Mouse (Mus musculus): Measurements from ENCODE around the gene Polr2m. TPM values are rescaled to one million over a fixed set of nuclear protein-coding genes. Genes with fewer than 3 reads are reported as not detected.

The Polr2m gene
- polyA plus RNA-seq, 1 experiment from 2014 or later, result 328 TPM

GRCm38 (mm10) chr9:71456738-71457137 is 29.0 kb downstream of the Polr2m start:
- no peaks in the 10 kb centered on the region for H3K9me3 ChIP-seq (ENCODE audit: control insufficient read depth, low read depth, low read length)
- WGBS, result 61% methylated on average over 4 of the region's 4 CpGs
- H3K4me2 ChIP-seq (replicated peaks; ENCODE audit: low read depth, low read length), result no peak overlapping the region
- no peak overlapping the region for H3K9ac ChIP-seq (replicated peaks; ENCODE audit: low read depth, low read length)
- H3K4me1 ChIP-seq (ENCODE audit: control insufficient read depth, insufficient read depth, low read length), result no peaks in the 10 kb centered on the region
- no peaks in the 10 kb centered on the region for H3K27me3 ChIP-seq (ENCODE audit: control insufficient read depth, insufficient read depth, low read length)
- H3K4me3 ChIP-seq (ENCODE audit: low read depth, low read length), result no peak overlapping the region
- H3K27ac ChIP-seq (ENCODE audit: low read length), result no peak overlapping the region
- H3K36me3 ChIP-seq (ENCODE audit: control insufficient read depth, insufficient read depth, low read length), result no peaks in the 10 kb centered on the region
- ATAC-seq (ENCODE audit: insufficient number of reproducible peaks, insufficient read depth, low FRiP score, low read depth), result no peak

GRCm38 (mm10) chr9:71453917-71454316 is 31.8 kb downstream of the Polr2m start:
- no peak overlapping the region for H3K27ac ChIP-seq (ENCODE audit: low read length)
- H3K4me1 ChIP-seq (ENCODE audit: control insufficient read depth, insufficient read depth, low read length), result no peaks in the 10 kb centered on the region
- WGBS, result 55% methylated on average over 5 of the region's 5 CpGs
- no peak overlapping the region for H3K4me2 ChIP-seq (replicated peaks; ENCODE audit: low read depth, low read length)
- no peaks in the 10 kb centered on the region for H3K27me3 ChIP-seq (ENCODE audit: control insufficient read depth, insufficient read depth, low read length)
- H3K9ac ChIP-seq (replicated peaks; ENCODE audit: low read depth, low read length), result no peak overlapping the region
- no peaks in the 10 kb centered on the region for H3K9me3 ChIP-seq (ENCODE audit: control insufficient read depth, low read depth, low read length)
- no peaks in the 10 kb centered on the region for H3K36me3 ChIP-seq (ENCODE audit: control insufficient read depth, insufficient read depth, low read length)
- no peak overlapping the region for H3K4me3 ChIP-seq (ENCODE audit: low read depth, low read length)
- ATAC-seq (ENCODE audit: insufficient number of reproducible peaks, insufficient read depth, low FRiP score, low read depth), result no peak

GRCm38 (mm10) chr9:71453352-71453751 is 32.4 kb downstream of the Polr2m start:
- Histone ChIP-seq H3K4me3 (ENCODE audit: low read depth, low read length) (no peak overlapping the region), H3K27ac (ENCODE audit: low read length) (no peak overlapping the region), H3K9ac (replicated peaks; ENCODE audit: low read depth, low read length) (no peak overlapping the region), H3K36me3 (ENCODE audit: control insufficient read depth, insufficient read depth, low read length) (no peaks in the 10 kb centered on the region), H3K4me2 (replicated peaks; ENCODE audit: low read depth, low read length) (no peak overlapping the region), H3K4me1 (ENCODE audit: control insufficient read depth, insufficient read depth, low read length) (no peaks in the 10 kb centered on the region), H3K9me3 (ENCODE audit: control insufficient read depth, low read depth, low read length) (no peaks in the 10 kb centered on the region), H3K27me3 (ENCODE audit: control insufficient read depth, insufficient read depth, low read length) (no peaks in the 10 kb centered on the region)
- no peak for ATAC-seq (ENCODE audit: insufficient number of reproducible peaks, insufficient read depth, low FRiP score, low read depth)
- 77% methylated on average over 5 of the region's 5 CpGs for WGBS

- Histone ChIP-seq H3K4me3 (ENCODE audit: low read depth, low read length) (no peak overlapping the region), H3K9me3 (ENCODE audit: control insufficient read depth, low read depth, low read length) (no peaks in the 10 kb centered on the region), H3K9ac (replicated peaks; ENCODE audit: low read depth, low read length) (no peak overlapping the region), H3K36me3 (ENCODE audit: control insufficient read depth, insufficient read depth, low read length) (no peaks in the 10 kb centered on the region), H3K27me3 (ENCODE audit: control insufficient read depth, insufficient read depth, low read length) (no peaks in the 10 kb centered on the region), H3K4me2 (replicated peaks; ENCODE audit: low read depth, low read length) (no peak overlapping the region), H3K4me1 (ENCODE audit: control insufficient read depth, insufficient read depth, low read length) (no peaks in the 10 kb centered on the region), H3K27ac (ENCODE audit: low read length) (no peak overlapping the region)
- ATAC-seq (ENCODE audit: insufficient number of reproducible peaks, insufficient read depth, low FRiP score, low read depth), result no peak
- WGBS, result 51% methylated on average over 6 of the region's 6 CpGs
These were observed 35.1 kb downstream of the Polr2m start for GRCm38 (mm10) chr9:71450626-71451025.

GRCm38 (mm10) chr9:71447573-71447972 is 38.2 kb downstream of the Polr2m start:
- Histone ChIP-seq H3K9me3 (ENCODE audit: control insufficient read depth, low read depth, low read length) (no peaks in the 10 kb centered on the region), H3K9ac (replicated peaks; ENCODE audit: low read depth, low read length) (no peak overlapping the region), H3K27ac (ENCODE audit: low read length) (no peak overlapping the region), H3K4me2 (replicated peaks; ENCODE audit: low read depth, low read length) (no peak overlapping the region), H3K27me3 (ENCODE audit: control insufficient read depth, insufficient read depth, low read length) (no peaks in the 10 kb centered on the region), H3K4me3 (ENCODE audit: low read depth, low read length) (no peak overlapping the region), H3K36me3 (ENCODE audit: control insufficient read depth, insufficient read depth, low read length) (no peaks in the 10 kb centered on the region), H3K4me1 (ENCODE audit: control insufficient read depth, insufficient read depth, low read length) (no peaks in the 10 kb centered on the region)
- ATAC-seq (ENCODE audit: insufficient number of reproducible peaks, insufficient read depth, low FRiP score, low read depth), result no peak
- WGBS, result 39% methylated on average over 4 of the region's 4 CpGs

GRCm38 (mm10) chr9:71445308-71445707 is 40.4 kb downstream of the Polr2m start:
- Histone ChIP-seq H3K36me3 (ENCODE audit: control insufficient read depth, insufficient read depth, low read length) (no peaks in the 10 kb centered on the region), H3K27me3 (ENCODE audit: control insufficient read depth, insufficient read depth, low read length) (no peaks in the 10 kb centered on the region), H3K4me2 (replicated peaks; ENCODE audit: low read depth, low read length) (no peak overlapping the region), H3K27ac (ENCODE audit: low read length) (no peak overlapping the region), H3K4me3 (ENCODE audit: low read depth, low read length) (no peak overlapping the region), H3K4me1 (ENCODE audit: control insufficient read depth, insufficient read depth, low read length) (no peaks in the 10 kb centered on the region), H3K9me3 (ENCODE audit: control insufficient read depth, low read depth, low read length) (no peaks in the 10 kb centered on the region), H3K9ac (replicated peaks; ENCODE audit: low read depth, low read length) (no peak overlapping the region)
- 84% methylated on average over 2 of the region's 2 CpGs for WGBS
- no peak for ATAC-seq (ENCODE audit: insufficient number of reproducible peaks, insufficient read depth, low FRiP score, low read depth)

- Histone ChIP-seq H3K27ac (ENCODE audit: low read length) (no peak overlapping the region), H3K27me3 (ENCODE audit: control insufficient read depth, insufficient read depth, low read length) (no peaks in the 10 kb centered on the region), H3K4me3 (ENCODE audit: low read depth, low read length) (no peak overlapping the region), H3K36me3 (ENCODE audit: control insufficient read depth, insufficient read depth, low read length) (no peaks in the 10 kb centered on the region), H3K4me1 (ENCODE audit: control insufficient read depth, insufficient read depth, low read length) (no peaks in the 10 kb centered on the region), H3K4me2 (replicated peaks; ENCODE audit: low read depth, low read length) (no peak overlapping the region), H3K9ac (replicated peaks; ENCODE audit: low read depth, low read length) (no peak overlapping the region), H3K9me3 (ENCODE audit: control insufficient read depth, low read depth, low read length) (no peaks in the 10 kb centered on the region)
- no peak for ATAC-seq (ENCODE audit: insufficient number of reproducible peaks, insufficient read depth, low FRiP score, low read depth)
- WGBS, result 82% methylated on average over 2 of the region's 2 CpGs
These were observed 47.6 kb downstream of the Polr2m start for GRCm38 (mm10) chr9:71438146-71438545.

Other genes with a start within 250 kb of the Polr2m start
- gene Myzap, start 106.4 kb upstream of the Polr2m start, polyA plus RNA-seq (2014; fragmentation: Nextera tagmentation; extraction: Ambion mirVana), result 11.1 and 12.7 TPM in 2 replicates

Data from stomach, embryonic 14.5 days (tissue).